In genomic region chr1:56972251-56972949, GRCm38 (mm10) we compare ENCODE assay signal across 8 mouse cellular contexts. TPM values are rescaled to one million over a fixed set of nuclear protein-coding genes. Genes with fewer than 3 reads are reported as not detected.
DNase-seq lines count a peak whose midpoint lies in the region; ATAC-seq and TF ChIP-seq lines count a peak whose summit lies in the region.

No protein-coding gene starts in this region.

- no peak for TF ChIP-seq EP300 in heart, adult 2 months (IDR thresholded peaks at IDR 0.05; ENCODE audit: insufficient read depth, low read depth, low read length)

- H3K4me1 ChIP-seq in cortical plate, adult 2 months (ENCODE audit: control insufficient read depth, insufficient read depth, low read length) = no peaks in the 10 kb centered on the region
- no peaks in the 10 kb centered on the region; the same call in 1 of the 2 replicates for H3K4me1 ChIP-seq in heart, adult 2 months (ENCODE audit: control insufficient read depth, insufficient read depth, low read length)
- peaks cover 7% of the 10 kb centered on the region; the same call in 1 of the 2 replicates for H3K4me1 ChIP-seq in kidney, adult 2 months (ENCODE audit: control insufficient read depth, insufficient read depth, low read length)
- H3K4me1 ChIP-seq in lung, adult 2 months (ENCODE audit: control insufficient read depth, insufficient read depth, low read length) = peaks cover 7% of the 10 kb centered on the region; the same call in 1 of the 2 replicates
- H3K4me1 ChIP-seq in olfactory bulb, adult 2 months (ENCODE audit: control insufficient read depth, insufficient read depth, low read length) = peaks cover 27% of the 10 kb centered on the region

- peak overlapping the region; percentile 87 for H3K27ac ChIP-seq in cortical plate, adult 2 months (ENCODE audit: insufficient read depth, low read length)
- H3K27ac ChIP-seq in heart, adult 2 months = peak overlapping the region; percentile 71
- H3K27ac ChIP-seq in kidney, adult 2 months (ENCODE audit: insufficient read depth, low read depth, low read length) = peak overlapping the region; percentile 76
- H3K27ac ChIP-seq in olfactory bulb, adult 2 months (ENCODE audit: insufficient read depth, low read depth, low read length) = no peak overlapping the region

- DNase-seq in 3T3-L1 (ENCODE audit: low read depth, low spot score) = peak; percentile 81
- peak; percentile 81 for DNase-seq in MN1 (ENCODE audit: low spot score)
- DNase-seq in heart, adult 2 months = peak; percentile 68 to 80
- DNase-seq in kidney, adult 2 months = peak; percentile 66
- DNase-seq in lung, adult 2 months = no peak

- under 1% methylated on average over 81 of the region's 83 CpGs for WGBS in heart, adult 2 months
- WGBS in kidney, adult 2 months = under 1% methylated on average over 83 of the region's 83 CpGs
- WGBS in lung, adult 2 months = under 1% methylated on average over 82 of the region's 83 CpGs
- under 1% methylated on average over 83 of the region's 83 CpGs for WGBS in olfactory bulb, adult 2 months

- peak overlapping the region; percentile 74 for H3K4me3 ChIP-seq in cortical plate, adult 2 months (ENCODE audit: insufficient read depth, low read length)
- H3K4me3 ChIP-seq in heart, adult 2 months = peak overlapping the region; percentile 98
- H3K4me3 ChIP-seq in kidney, adult 2 months (ENCODE audit: insufficient read depth, low read depth, low read length) = peak overlapping the region; percentile 78
- H3K4me3 ChIP-seq in lung, adult 2 months (replicated peaks; ENCODE audit: extremely low read depth, low read depth, low read length) = peak overlapping the region; percentile 62
- H3K4me3 ChIP-seq in olfactory bulb, adult 2 months (ENCODE audit: insufficient read depth, low read depth, low read length) = peak overlapping the region; percentile 73

- TF ChIP-seq CTCF in cortical plate, adult 2 months (IDR thresholded peaks at IDR 0.05; ENCODE audit: extremely low read depth, insufficient read depth, low read length) = no peak
- no peak for TF ChIP-seq CTCF in heart, adult 2 months (IDR thresholded peaks at IDR 0.05)
- TF ChIP-seq CTCF in kidney, adult 2 months (conservative IDR thresholded peaks at IDR 0.05; ENCODE audit: insufficient read depth, insufficient read length, low read depth, low read length) = no peak
- TF ChIP-seq CTCF in lung, adult 2 months (IDR thresholded peaks at IDR 0.05; ENCODE audit: insufficient read depth, low read length) = no peak
- TF ChIP-seq CTCF in olfactory bulb, adult 2 months (IDR thresholded peaks at IDR 0.05; ENCODE audit: insufficient read depth, low read depth, low read length) = no peak

- H3K79me2 ChIP-seq in heart, adult 2 months (replicated peaks; ENCODE audit: control insufficient read depth, insufficient read depth, low read length) = no peaks in the 10 kb centered on the region

- peak overlapping the region; percentile 92 for H3K9ac ChIP-seq in heart, adult 2 months (ENCODE audit: low read depth, low read length)

- 0 out of 2 replicates have a peak, but pooled peaks have one; percentile 38 for TF ChIP-seq POLR2A in cortical plate, adult 2 months (IDR thresholded peaks at IDR 0.05; ENCODE audit: extremely low read depth, insufficient read depth, low read length)
- no peak for TF ChIP-seq POLR2A in heart, adult 2 months (IDR thresholded peaks at IDR 0.05; ENCODE audit: insufficient read depth, low read depth, low read length)
- no peak for TF ChIP-seq POLR2A in kidney, adult 2 months (IDR thresholded peaks at IDR 0.05; ENCODE audit: low read depth, low read length)
- no peak for TF ChIP-seq POLR2A in lung, adult 2 months (IDR thresholded peaks at IDR 0.05; ENCODE audit: borderline replicate concordance, extremely low read depth, low read depth, low read length)
- TF ChIP-seq POLR2A in olfactory bulb, adult 2 months (IDR thresholded peaks at IDR 0.05; ENCODE audit: insufficient read depth, low read depth, low read length) = no peak

- H3K27me3 ChIP-seq in heart, adult 2 months (ENCODE audit: control insufficient read depth, insufficient read depth, low read length) = peaks cover 22% of the 10 kb centered on the region
- peaks cover 5% of the 10 kb centered on the region; the same call in 1 of the 2 replicates for H3K27me3 ChIP-seq in kidney, adult 2 months (replicated peaks; ENCODE audit: control insufficient read depth, insufficient read depth, low read length)

- ATAC-seq in activated CD4-positive, CD25-positive, alpha-beta regulatory T cell, adult 4 months = no peak

- intact Hi-C loops in heart, adult 2 months (cut with DNase I) = loop anchor here (10.0 kb wide), 1 partner anchor 1568 kb away; the partner anchor contains the start of gene Plcl1

- no peaks in the 10 kb centered on the region for H3K36me3 ChIP-seq in heart, adult 2 months (ENCODE audit: control insufficient read depth, insufficient read depth, low read length)
- H3K36me3 ChIP-seq in kidney, adult 2 months (ENCODE audit: control insufficient read depth, insufficient read depth, low read length) = no peaks in the 10 kb centered on the region

RNA-seq across cellular contexts. Expression of gene Satb2, which starts 6.0 kb away (rescaled TPM):
- 34.5 and 35.4 TPM in 2 replicates for polyA plus RNA-seq in cortical plate, adult 2 months (2012; rRNA removed)
- total RNA-seq in heart, adult 2 months (2021) = under 1 TPM; 0.25 to 0.39 TPM
- 0.14 and 0.18 TPM in 2 replicates for polyA plus RNA-seq in heart, adult 2 months (2012; rRNA removed)
- 4.7 and 5.4 TPM in 2 replicates for polyA plus RNA-seq in kidney, adult 2 months (2012; rRNA removed)
- 0.22 and 0.48 TPM in 2 replicates for polyA plus RNA-seq in lung, adult 2 months (2012; rRNA removed)
- polyA plus RNA-seq in olfactory bulb, adult 2 months (2012; ENCODE audit: insufficient read depth, insufficient read length, low replicate concordance, missing spikeins) = not detected in 2 replicates
- under 1 TPM; 0.09 to 0.13 TPM for polyA plus RNA-seq in activated CD4-positive, CD25-positive, alpha-beta regulatory T cell, adult 4 months (2017; shearing (Covaris generic))
